Mouse (Mus musculus): ENCODE data around the gene Supt3. TPM values are rescaled to one million over a fixed set of nuclear protein-coding genes. Genes with fewer than 3 reads are reported as not detected.

Supt3 gene
- polyA plus RNA-seq, 1 experiment from 2014 or later: 21.1 TPM

- Histone ChIP-seq H3K9ac (no peak overlapping the region), H3K27me3 (ENCODE audit: insufficient read depth, low read length) (no peaks in the 10 kb centered on the region), H3K4me3 (ENCODE audit: low read depth, low read length) (no peak overlapping the region), H3K4me1 (ENCODE audit: insufficient read depth) (no peaks in the 10 kb centered on the region), H3K27ac (ENCODE audit: low read depth) (no peak overlapping the region), H3K36me3 (ENCODE audit: insufficient read depth) (no peaks in the 10 kb centered on the region), H3K4me2 (no peak overlapping the region), H3K9me3 (ENCODE audit: low read depth, low read length) (no peaks in the 10 kb centered on the region)
- DNase-seq: no peak
- TF ChIP-seq CTCF (IDR thresholded peaks at IDR 0.05; ENCODE audit: low read depth): no peak
- no peak for ATAC-seq (ENCODE audit: insufficient read depth)
- 85% methylated on average over 4 of the region's 4 CpGs for WGBS
Measured at GRCm38 (mm10) chr17:44782366-44782765, 5.4 kb downstream of the Supt3 start.

- Histone ChIP-seq H3K36me3 (ENCODE audit: insufficient read depth) (no peaks in the 10 kb centered on the region), H3K9me3 (ENCODE audit: low read depth, low read length) (no peaks in the 10 kb centered on the region), H3K27me3 (ENCODE audit: insufficient read depth, low read length) (no peaks in the 10 kb centered on the region), H3K27ac (ENCODE audit: low read depth) (no peak overlapping the region), H3K4me3 (ENCODE audit: low read depth, low read length) (no peak overlapping the region), H3K4me1 (ENCODE audit: insufficient read depth) (no peaks in the 10 kb centered on the region), H3K4me2 (no peak overlapping the region), H3K9ac (no peak overlapping the region)
- ATAC-seq (ENCODE audit: insufficient read depth) (no peak), DNase-seq (no peak)
- WGBS: 70% methylated on average over 2 of the region's 2 CpGs
- TF ChIP-seq CTCF (IDR thresholded peaks at IDR 0.05; ENCODE audit: low read depth): no peak
Measured at GRCm38 (mm10) chr17:44783143-44783542, 6.2 kb downstream of the Supt3 start.

- Histone ChIP-seq H3K36me3 (ENCODE audit: insufficient read depth) (no peaks in the 10 kb centered on the region), H3K4me3 (ENCODE audit: low read depth, low read length) (no peak overlapping the region), H3K27ac (ENCODE audit: low read depth) (no peak overlapping the region), H3K4me2 (no peak overlapping the region), H3K9ac (no peak overlapping the region), H3K9me3 (ENCODE audit: low read depth, low read length) (no peaks in the 10 kb centered on the region), H3K27me3 (ENCODE audit: insufficient read depth, low read length) (no peaks in the 10 kb centered on the region), H3K4me1 (ENCODE audit: insufficient read depth) (no peaks in the 10 kb centered on the region)
- ATAC-seq (ENCODE audit: insufficient read depth) (no peak), DNase-seq (no peak)
- TF ChIP-seq CTCF (IDR thresholded peaks at IDR 0.05; ENCODE audit: low read depth): no peak
- WGBS: 76% methylated on average over 5 of the region's 5 CpGs
Measured at GRCm38 (mm10) chr17:44788982-44789747, 12.2 kb downstream of the Supt3 start.

DNA sequence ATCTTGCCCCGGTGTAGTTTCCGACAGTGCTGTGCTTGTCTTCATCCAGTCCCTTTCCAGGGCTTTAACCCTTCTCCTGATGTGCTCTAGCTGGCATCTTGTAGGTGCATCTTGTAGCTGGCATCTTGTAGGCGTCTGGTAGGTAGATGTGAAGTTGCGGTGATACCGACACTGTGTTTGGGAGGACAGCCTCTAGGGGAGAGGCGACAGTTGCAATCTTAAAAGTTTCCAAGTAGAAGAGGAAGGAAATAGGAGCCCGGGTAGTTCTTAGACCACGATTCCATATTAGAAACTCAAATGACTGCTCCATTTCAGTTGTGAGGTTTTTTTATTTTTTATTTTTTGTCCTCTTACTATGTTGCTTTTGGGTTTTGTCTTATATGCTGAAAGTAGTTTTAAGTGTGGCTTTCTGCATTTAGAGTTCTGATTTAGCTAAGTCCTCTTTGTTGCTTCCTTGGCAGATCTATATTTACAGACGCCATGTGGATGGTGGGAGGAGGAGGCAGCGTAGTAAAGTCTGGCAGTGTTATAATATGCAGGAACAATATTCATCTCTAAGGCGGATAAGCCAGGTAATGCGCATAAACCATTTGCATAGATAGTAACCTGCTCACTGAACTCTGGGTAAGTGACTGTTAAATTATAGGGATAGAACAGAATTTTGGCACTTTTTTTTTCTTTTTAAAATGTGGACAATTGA, 15.4 kb downstream of the Supt3 start:
- 92% methylated on average over 12 of the region's 12 CpGs for WGBS
- TF ChIP-seq CTCF (IDR thresholded peaks at IDR 0.05; ENCODE audit: low read depth): no peak
- Histone ChIP-seq H3K4me1 (ENCODE audit: insufficient read depth) (no peaks in the 10 kb centered on the region), H3K36me3 (ENCODE audit: insufficient read depth) (no peaks in the 10 kb centered on the region), H3K9ac (no peak overlapping the region), H3K27me3 (ENCODE audit: insufficient read depth, low read length) (no peaks in the 10 kb centered on the region), H3K4me3 (ENCODE audit: low read depth, low read length) (no peak overlapping the region), H3K9me3 (ENCODE audit: low read depth, low read length) (no peaks in the 10 kb centered on the region), H3K4me2 (no peak overlapping the region), H3K27ac (ENCODE audit: low read depth) (no peak overlapping the region)
- ATAC-seq (ENCODE audit: insufficient read depth): no peak
- DNase-seq: no peak

DNA sequence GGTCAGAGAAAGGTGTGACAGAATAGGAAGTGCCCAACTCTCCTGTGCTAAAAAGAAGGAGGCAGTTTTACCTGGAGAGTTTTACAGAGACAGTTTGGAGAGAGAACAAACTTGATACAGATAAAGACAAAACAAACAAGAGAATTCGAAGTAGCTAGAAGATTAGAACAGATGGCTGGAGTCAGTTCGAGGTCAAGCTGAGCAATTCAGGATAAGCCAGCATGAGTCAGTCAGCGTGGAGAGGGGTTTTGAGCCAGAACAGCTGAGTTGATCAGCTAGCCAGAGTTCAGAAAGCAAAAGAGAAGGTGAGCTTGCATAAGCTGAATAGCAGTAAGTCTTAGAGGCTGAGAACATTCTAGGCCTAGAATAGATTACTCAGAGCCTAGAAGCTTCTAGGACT, 20.4 kb downstream of the Supt3 start:
- WGBS: 32% methylated on average over 3 of the region's 3 CpGs

GRCm38 (mm10) chr17:44807031-44807430, 30.1 kb downstream of the Supt3 start:
- no peaks in the 10 kb centered on the region for H3K36me3 ChIP-seq (ENCODE audit: insufficient read depth)
- H3K9me3 ChIP-seq (ENCODE audit: low read depth, low read length): no peaks in the 10 kb centered on the region
- no peak for TF ChIP-seq CTCF (IDR thresholded peaks at IDR 0.05; ENCODE audit: low read depth)
- 75% methylated on average over 1 of the region's 1 CpGs for WGBS
- H3K27me3 ChIP-seq (ENCODE audit: insufficient read depth, low read length): no peaks in the 10 kb centered on the region
- DNase-seq (no peak), ATAC-seq (ENCODE audit: insufficient read depth) (no peak)
- H3K27ac ChIP-seq (ENCODE audit: low read depth): no peak overlapping the region
- no peak overlapping the region for H3K9ac ChIP-seq
- no peaks in the 10 kb centered on the region for H3K4me1 ChIP-seq (ENCODE audit: insufficient read depth)
- no peak overlapping the region for H3K4me2 ChIP-seq
- no peak overlapping the region for H3K4me3 ChIP-seq (ENCODE audit: low read depth, low read length)

More for the DNA sequence above, 20.4 kb downstream of the Supt3 start:
- DNase-seq (no peak), ATAC-seq (ENCODE audit: insufficient read depth) (no peak)
- Histone ChIP-seq H3K27me3 (ENCODE audit: insufficient read depth, low read length) (no peaks in the 10 kb centered on the region), H3K4me2 (no peak overlapping the region), H3K9me3 (ENCODE audit: low read depth, low read length) (no peaks in the 10 kb centered on the region), H3K4me1 (ENCODE audit: insufficient read depth) (no peaks in the 10 kb centered on the region), H3K9ac (no peak overlapping the region), H3K4me3 (ENCODE audit: low read depth, low read length) (no peak overlapping the region), H3K36me3 (ENCODE audit: insufficient read depth) (no peaks in the 10 kb centered on the region), H3K27ac (ENCODE audit: low read depth) (no peak overlapping the region)
- TF ChIP-seq CTCF (IDR thresholded peaks at IDR 0.05; ENCODE audit: low read depth): no peak

GRCm38 (mm10) chr17:44814508-44815175, 37.7 kb downstream of the Supt3 start, which contains the start of gene Runx2:
Gene Runx2 (minus strand): TSS chr17:44814797.
- no peak for DNase-seq
- H3K27me3 ChIP-seq (ENCODE audit: insufficient read depth, low read length): no peaks in the 10 kb centered on the region
- H3K27ac ChIP-seq (ENCODE audit: low read depth): no peak within 1 kb of the TSS

More at GRCm38 (mm10) chr17:44814508-44815175, 37.7 kb downstream of the Supt3 start, which contains the start of gene Runx2:
- Histone ChIP-seq H3K4me2 (peak within 1 kb of the TSS; percentile 35), H3K9me3 (ENCODE audit: low read depth, low read length) (no peaks in the 10 kb centered on the region), H3K9ac (no peak within 1 kb of the TSS), H3K4me3 (ENCODE audit: low read depth, low read length) (no peak within 1 kb of the TSS), H3K36me3 (ENCODE audit: insufficient read depth) (no peaks in the 10 kb centered on the region), H3K4me1 (ENCODE audit: insufficient read depth) (0 out of 2 replicates have a peak, but pooled peaks cover 3% of the 10 kb centered on the region)
- WGBS: 39% methylated on average over 3 of the region's 3 CpGs
- no peak for TF ChIP-seq CTCF (IDR thresholded peaks at IDR 0.05; ENCODE audit: low read depth)
- ATAC-seq (ENCODE audit: insufficient read depth): no peak
